Mouse (Mus musculus) MEL-GATA-1-ER (cell line): ENCODE data around the gene Trappc4.

Source experiments
- DNase-seq: peaks from one replicate; pipeline ENCODE4 v3.0.0-alpha.2; 2012; ENCODE audit warnings: low read depth; ENCODE audit errors: extremely low read depth

Trappc4 gene

DNA sequence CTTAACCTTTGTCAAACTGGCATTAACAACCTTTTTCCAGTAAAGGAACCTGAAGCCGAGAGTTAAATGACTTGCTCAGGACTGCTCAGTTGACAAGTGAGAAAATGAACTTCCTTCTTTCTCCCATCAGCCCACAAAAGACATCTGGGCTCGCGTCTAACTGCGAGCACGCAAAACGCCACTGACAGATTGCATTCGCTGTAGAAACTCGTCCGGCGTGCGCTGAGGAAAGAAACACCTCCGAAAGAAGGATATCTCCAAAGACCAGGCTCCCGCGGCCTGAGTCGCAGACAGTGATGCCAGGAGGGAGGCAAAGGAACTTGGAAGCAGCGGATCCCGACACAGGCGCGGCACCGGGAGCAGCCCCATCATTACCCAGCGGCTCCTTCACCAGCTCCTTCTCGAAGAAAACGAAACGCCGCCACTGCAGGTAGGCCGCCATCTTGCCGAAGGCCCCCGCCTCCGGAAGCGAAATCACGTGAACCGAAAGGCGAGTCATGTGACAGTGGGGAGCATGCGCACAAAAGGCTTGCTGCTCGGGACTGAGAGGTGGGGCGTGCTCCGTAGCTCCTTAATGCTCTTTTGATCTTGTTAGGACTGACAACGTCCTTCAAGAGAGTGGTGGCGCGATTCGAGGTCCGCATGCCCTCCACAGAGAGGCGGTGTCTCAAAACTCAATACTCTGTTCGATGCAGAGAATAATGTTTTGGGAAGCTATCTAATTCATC is 46.0 kb downstream of the Trappc4 start, which contains the start of gene Vps11:
TSS of gene Vps11 (minus strand) at position 481 of the 728 bp plus-strand sequence.
- peak; percentile 92 for DNase-seq

DNA sequence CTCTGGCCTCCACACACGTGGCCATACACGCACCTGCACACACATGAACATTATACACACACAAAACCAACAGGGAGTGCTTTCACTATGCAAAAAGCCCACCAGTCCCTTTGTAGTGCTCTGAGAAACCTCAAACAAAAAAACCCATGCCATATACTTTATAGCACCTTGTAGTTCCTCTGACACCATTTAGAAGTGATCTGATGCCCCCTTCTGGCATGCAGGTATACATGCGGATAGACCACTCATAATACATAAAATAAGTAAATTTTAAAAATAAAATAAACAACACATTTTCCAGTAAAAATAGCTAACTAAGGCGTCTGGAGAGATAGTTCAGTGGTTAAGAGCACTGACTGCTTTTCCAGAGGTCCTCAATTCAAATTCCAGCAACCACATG is 50.2 kb downstream of the Trappc4 start:
- DNase-seq, result no peak
